Mouse (Mus musculus) urinary bladder, postnatal 4 days (tissue): Measurements from ENCODE around the gene H3f3b.
"Not testable (repeated sequence)": the region's sequence is repeated elsewhere in the genome, so short reads cannot be mapped to it uniquely, and the experiment has no call there.

ENCODE experiments used
- DNase-seq, 2 experiments: peaks; one replicate each; pipeline ENCODE4 v3.0.0; 2021 to 2022; ENCODE audit warnings: low spot score in 2 of 2

H3f3b gene

GRCm38 (mm10) chr11:116021328-116022220, 6.2 kb downstream of the H3f3b start:
- DNase-seq = no peak

- no peak for DNase-seq
These were observed 7.2 kb downstream of the H3f3b start for GRCm38 (mm10) chr11:116020519-116020922.

- no peak for DNase-seq
These were observed 7.8 kb downstream of the H3f3b start for GRCm38 (mm10) chr11:116019976-116020411.

- no peak for DNase-seq
These were observed 8.4 kb downstream of the H3f3b start for GRCm38 (mm10) chr11:116019360-116019791.

GRCm38 (mm10) chr11:116018867-116019266, 8.9 kb downstream of the H3f3b start:
- not testable (repeated sequence) for DNase-seq

GRCm38 (mm10) chr11:116018106-116018505, 9.7 kb downstream of the H3f3b start:
- DNase-seq = no peak

GRCm38 (mm10) chr11:116014821-116015220, 12.9 kb downstream of the H3f3b start:
- no peak for DNase-seq

- peak; percentile 90 for DNase-seq
These were observed 15.4 kb downstream of the H3f3b start, which contains the start of gene Galk1 for GRCm38 (mm10) chr11:116012262-116012947. Galk1 (minus strand) TSS chr11:116012719.

GRCm38 (mm10) chr11:116011529-116012261, 16.1 kb downstream of the H3f3b start:
- no peak for DNase-seq

GRCm38 (mm10) chr11:116010948-116011347, 16.8 kb downstream of the H3f3b start:
- DNase-seq = no peak

GRCm38 (mm10) chr11:116010146-116010545, 17.6 kb downstream of the H3f3b start:
- DNase-seq = no peak

GRCm38 (mm10) chr11:116009661-116010060, 18.1 kb downstream of the H3f3b start:
- DNase-seq = no peak

GRCm38 (mm10) chr11:116008832-116009375, 18.9 kb downstream of the H3f3b start:
- no peak for DNase-seq

GRCm38 (mm10) chr11:116008411-116008810, 19.4 kb downstream of the H3f3b start:
- DNase-seq = no peak

- no peak for DNase-seq
These were observed 20.5 kb downstream of the H3f3b start for GRCm38 (mm10) chr11:116007095-116007850.

- DNase-seq = no peak
These were observed 21.9 kb downstream of the H3f3b start for GRCm38 (mm10) chr11:116005701-116006419.

GRCm38 (mm10) chr11:116004840-116005700, 22.7 kb downstream of the H3f3b start:
- peak; percentile 82 to 86 for DNase-seq

- no peak for DNase-seq
These were observed 23.5 kb downstream of the H3f3b start for GRCm38 (mm10) chr11:116004186-116004823.

- DNase-seq = no peak
These were observed 24.9 kb downstream of the H3f3b start for GRCm38 (mm10) chr11:116002894-116003293.
